Mouse (Mus musculus): ENCODE data around the gene Brwd1.
"Not testable (repeated sequence)": the region's sequence is repeated elsewhere in the genome, so short reads cannot be mapped to it uniquely, and the experiment has no call there.

Gene Brwd1

DNA sequence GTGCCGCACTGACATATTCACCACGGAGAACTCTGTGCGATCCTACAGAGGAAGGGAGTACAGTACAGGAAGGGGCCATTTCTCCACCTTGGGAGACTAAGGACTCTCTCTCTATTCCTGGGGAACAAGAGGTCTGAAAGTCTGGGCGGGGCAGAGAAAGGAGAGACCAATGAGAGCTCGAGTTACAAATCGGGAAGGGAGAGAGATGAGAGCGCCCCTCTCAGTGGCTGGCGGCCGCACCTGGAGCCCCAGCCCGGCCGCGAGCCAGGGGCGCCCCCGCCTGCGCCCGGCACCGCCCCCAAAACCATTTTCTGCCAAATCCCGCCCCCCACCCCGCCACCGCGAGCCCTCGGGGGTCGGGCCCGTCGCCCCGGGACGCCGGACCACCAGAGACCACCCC, 995 bp downstream of the Brwd1 start:
- peak; percentile 87 for DNase-seq (ENCODE audit: low spot score in 2 of 2)

DNA sequence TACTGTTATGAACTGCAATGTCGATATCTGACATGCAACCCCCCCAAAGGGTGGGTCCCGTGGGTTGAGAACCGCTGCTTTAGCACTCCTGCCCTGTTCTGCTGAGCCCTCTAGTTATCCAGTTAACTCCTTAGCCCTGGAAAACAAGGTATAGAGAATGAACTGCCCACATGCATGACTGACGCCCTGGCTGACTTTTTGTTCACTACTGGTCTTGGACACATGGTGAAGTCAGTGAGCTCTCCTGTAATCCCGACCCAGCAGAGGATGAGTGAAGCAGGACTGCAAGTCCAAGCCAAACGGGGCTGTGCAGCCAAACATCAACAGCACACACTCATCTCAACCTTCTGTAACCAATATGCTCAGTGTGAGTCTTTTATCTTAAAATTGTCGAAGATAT, 1.8 kb downstream of the Brwd1 start:
- DNase-seq (ENCODE audit: low spot score in 2 of 2): no peak

DNA sequence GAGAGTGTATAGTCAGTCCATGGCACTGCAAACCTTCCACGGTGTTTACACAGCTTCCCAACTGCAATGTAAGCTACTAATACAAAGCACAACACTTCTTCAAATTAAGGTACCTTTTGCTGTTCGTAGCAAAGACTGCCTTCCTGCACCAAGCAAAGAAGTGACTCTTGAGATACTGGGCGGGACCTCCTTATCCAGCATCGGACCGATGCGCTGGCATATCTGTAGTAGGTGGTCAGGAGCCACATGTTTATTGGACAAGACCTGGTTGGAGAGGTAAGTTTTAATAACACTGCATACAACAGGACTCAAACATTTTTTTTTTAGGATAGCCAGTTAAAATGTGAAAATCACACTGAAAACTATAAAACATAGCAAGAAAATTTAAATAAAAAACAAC, 14.0 kb downstream of the Brwd1 start:
- DNase-seq (ENCODE audit: low spot score in 2 of 2): no peak

DNA sequence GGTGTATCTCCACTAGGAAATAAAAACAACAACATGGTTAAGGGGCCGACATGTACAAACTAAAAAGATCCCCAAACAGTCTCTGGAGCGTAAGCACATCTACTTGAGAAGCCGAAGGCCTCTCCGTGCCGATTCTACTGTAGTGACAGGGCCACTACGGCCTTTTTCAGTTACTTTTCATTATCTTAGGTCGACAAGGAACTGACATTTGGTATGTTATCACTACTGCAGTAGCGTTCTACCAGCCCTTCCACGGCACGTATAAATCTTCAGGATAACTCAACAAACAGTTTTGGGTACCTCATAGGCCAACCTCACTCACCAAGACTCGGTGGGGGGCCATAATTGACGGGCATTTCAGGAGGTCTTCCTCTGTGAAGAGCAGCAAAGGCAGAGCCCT, 16.2 kb downstream of the Brwd1 start:
- DNase-seq (ENCODE audit: low spot score in 2 of 2): no peak

DNA sequence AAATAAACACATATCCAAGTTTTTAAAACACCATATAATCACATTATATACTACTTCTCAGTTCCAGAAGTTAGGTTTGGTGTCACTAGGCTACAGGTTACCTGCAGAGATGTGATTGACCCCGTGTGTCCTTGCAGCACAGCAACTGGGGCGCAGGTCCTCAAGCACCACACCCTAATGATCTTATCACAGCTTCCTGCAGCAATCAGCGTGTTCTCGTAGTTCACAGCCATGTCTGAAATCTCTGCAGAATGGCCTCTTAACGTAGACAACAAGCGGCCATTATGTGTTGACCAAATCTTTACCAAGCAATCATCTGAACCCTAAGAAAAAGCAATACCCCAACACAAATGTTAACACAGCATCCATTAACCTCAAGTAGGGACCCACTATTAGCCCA, 17.7 kb downstream of the Brwd1 start:
- DNase-seq (ENCODE audit: low spot score in 2 of 2): peak in 1 of 2 experiments; percentile 15

DNA sequence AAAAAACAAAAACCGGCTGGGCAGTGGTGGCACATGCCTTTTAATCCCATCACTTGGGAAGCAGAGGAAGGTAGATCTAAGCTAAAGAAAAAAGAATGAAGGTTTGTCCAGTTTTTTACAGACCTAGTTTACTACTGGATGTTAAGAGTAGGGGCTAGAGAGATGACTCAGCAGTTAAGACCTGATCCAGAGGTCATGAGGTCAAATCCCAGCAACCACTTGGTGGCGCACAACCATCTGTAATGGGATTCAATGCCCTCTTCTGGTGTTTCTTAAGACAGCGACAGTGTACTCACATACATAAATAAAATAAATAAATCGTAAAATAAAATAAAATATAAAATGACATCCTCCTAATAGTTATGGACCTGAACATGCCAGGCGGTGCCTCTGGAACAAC, 38.2 kb downstream of the Brwd1 start:
- peak in 1 of 2 experiments; percentile 31 for DNase-seq (ENCODE audit: low spot score in 2 of 2)

DNA sequence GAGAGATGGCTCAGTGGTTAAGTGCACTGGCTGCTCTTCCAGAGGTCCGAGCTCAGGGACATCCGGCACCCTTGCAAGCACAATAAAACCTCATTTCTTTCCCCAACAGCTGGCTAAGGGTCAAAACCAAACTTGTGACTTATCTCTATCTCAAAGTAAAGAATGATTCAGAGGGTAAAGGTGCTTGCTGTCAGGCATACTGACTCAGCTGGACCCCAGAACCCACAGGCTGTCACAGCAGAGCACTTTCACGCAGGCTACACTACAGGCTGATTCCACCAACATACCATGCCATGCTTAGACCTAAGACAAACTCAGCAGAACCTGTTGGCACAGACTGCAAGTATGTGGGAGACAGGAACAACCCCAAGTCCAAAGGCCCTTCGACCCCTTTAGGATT, 41.6 kb downstream of the Brwd1 start:
- peak; percentile 1 to 6 for DNase-seq (ENCODE audit: low spot score in 2 of 2)

DNA sequence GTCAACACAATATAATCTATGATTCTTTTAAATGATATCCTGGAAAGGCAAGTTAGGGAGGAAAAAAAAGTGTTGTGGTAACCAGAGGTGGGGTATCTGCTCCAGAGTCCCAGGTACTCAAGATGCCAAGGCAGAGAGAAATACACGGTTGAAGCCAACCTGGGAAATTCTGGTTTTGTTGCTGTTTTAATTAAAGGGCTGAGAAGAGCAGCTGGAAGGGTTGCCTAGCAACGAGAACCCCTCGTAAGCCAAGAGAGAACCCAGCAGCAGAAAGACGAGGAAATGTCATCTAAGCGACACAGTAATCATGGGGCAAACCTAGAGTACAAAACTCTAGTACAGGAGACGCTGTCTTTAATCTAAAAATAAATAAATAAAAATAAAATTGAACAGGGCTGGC, 42.8 kb downstream of the Brwd1 start:
- DNase-seq (ENCODE audit: low spot score in 2 of 2): no peak

DNA sequence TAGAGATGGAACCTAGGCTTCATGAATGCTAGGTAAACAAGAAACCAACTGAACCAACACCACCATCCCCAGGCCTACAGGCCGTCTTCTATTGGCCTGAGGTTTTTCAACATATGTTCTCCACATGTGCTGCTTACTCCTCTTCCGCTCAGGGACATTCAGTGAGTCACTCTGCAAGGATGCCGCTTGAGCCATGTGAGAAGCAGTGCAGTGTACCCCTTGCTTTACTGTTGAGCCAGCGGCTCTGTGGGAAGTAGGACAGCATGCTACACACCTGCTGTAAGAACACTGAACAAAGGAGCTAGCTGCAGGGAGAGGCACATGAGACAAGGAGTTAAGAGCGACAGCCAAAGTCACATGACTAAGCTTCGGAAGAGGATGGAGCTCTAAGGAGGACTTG, 47.9 kb downstream of the Brwd1 start:
- DNase-seq (ENCODE audit: low spot score in 2 of 2): no peak

DNA sequence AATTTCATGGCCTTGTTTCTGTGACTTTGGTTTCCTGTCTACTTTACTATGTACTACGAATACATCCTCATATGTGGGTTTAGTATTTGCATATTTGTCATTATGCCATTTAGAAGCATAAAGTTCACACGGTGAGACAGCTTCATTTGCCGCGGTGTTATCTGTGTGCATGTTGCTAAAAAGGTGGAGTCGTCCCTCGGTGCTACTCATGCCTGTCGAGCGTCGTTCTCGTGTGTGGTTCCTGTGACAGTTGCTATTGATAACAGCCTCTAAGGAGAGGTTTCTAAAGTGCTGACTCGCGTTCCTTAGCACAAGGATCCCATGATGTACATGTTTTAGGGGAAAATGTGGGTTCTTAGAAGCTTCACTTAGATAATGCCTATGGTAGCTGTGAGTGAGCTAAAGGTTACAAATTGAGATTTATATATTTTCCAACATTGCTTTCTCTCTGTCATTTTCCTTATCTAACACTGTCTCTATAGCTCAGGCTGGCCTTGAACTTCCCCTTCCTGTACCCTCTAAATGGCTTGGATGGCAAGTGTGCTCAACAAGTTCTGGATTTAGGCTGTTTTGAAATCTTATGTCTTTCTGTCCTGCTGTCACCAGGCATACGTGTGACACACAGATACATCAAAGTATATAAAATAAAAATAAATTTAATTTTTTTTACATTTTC, 49.8 kb downstream of the Brwd1 start:
- DNase-seq (ENCODE audit: low spot score in 2 of 2): no peak

DNA sequence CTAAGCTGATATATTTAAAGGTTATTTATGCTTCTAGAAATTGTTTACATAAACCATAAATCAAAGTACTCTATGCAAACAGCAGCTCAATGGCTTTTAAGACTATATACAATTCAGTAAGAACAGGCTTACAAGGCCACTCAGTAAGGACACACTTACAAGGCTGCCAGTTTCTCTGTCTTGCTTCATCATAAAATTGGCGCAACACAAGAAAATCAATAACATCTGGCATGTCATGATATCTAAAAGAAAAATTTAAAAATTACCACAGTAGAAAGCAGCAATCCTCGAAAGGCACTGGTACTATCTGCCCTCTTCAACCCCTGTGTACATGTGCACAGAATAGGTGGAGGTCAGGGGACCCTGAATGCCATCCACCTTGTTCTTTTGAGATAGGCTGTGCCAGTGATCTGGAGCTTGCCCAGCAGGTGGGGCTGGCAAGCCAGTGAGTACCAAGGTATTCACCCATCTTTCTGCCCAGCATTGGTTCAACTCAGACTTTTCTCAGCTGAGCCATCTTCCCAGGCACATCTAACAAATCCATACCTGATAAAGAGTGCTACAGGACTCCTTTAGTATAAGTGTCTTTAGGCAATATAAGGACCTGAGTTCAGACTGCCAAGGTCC, 51.7 kb downstream of the Brwd1 start:
- DNase-seq (ENCODE audit: low spot score in 2 of 2): no peak

DNA sequence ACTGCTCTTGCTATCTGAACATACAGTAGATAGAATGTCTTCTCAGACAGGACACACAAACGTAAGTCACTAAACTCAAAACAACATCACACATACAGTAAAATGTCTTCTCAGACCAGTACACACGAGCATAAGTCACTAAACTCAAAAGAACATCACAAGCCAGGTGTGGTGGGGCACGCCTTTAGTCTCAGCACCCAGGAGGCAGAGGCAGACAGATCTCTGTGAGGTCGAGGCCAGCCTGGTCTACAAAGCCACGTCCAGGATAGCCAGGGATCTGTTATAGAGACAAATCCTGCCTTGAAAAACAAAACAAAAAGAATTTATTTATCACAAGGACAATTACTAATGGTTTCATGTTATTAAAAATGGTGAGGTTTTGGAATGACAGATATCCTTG, 56.1 kb downstream of the Brwd1 start:
- DNase-seq (ENCODE audit: low spot score in 2 of 2): no peak

DNA sequence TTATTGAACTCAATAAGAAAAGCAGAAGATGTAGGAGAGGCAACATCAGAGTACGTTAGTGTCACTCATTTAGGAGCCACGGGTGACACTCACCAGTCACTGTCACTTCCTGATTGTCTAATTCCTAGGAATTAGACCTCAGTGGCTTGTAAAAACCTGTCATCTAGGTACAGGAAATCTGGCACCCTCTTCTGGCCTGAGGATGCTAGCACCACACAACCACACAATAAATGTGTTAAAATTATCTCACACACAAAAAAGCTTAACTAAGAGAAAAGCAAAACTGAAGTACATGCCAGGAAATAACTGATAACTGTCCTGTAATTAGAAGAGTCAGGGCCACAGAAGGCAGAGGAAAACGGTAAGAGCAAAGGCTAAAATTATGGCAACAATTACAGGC, 57.1 kb downstream of the Brwd1 start:
- DNase-seq (ENCODE audit: low spot score in 2 of 2): no peak

DNA sequence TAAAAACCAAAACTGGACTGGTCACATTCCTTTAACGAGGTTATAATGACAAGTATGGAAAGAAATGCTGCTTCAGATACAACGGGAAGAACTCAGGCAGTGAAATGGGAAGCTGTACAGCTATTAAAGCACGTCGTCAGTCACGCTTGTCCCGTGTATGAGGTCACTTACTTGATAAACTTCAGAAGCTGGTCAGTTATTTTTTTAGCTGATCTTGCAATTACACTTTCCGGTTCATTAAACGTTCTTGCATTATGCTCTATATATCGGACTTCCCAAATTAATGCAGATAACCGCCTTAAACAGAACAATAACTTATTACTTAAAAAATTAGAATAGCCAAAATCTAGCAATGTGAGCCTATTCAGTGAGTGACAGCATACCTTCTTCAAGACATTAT, 61.3 kb downstream of the Brwd1 start:
- DNase-seq (ENCODE audit: low spot score in 2 of 2): no peak

DNA sequence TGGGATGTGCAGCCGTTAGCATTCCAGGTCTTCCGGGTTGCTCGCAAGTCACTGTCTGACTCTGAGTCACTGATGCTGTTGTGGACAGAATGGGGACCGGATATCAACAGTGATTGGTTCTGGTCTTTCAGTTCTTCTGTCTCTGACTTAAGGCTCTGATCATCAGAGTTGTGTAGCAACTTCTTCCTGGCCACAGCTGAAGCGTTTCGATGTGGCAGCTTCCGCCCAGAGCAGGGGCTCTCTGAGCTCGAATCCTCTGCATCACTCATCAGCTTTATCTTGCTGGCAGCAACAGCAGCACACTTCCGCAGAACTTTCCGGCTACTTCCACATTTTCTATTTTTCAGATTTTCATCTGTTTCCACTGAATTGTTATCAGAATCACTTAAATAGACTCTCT, 73.2 kb downstream of the Brwd1 start:
- DNase-seq (ENCODE audit: low spot score in 2 of 2): not testable (repeated sequence)

DNA sequence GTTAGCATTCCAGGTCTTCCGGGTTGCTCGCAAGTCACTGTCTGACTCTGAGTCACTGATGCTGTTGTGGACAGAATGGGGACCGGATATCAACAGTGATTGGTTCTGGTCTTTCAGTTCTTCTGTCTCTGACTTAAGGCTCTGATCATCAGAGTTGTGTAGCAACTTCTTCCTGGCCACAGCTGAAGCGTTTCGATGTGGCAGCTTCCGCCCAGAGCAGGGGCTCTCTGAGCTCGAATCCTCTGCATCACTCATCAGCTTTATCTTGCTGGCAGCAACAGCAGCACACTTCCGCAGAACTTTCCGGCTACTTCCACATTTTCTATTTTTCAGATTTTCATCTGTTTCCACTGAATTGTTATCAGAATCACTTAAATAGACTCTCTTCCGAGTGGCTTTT, 78.0 kb downstream of the Brwd1 start:
- not testable (repeated sequence) for DNase-seq (ENCODE audit: low spot score in 2 of 2)

DNA sequence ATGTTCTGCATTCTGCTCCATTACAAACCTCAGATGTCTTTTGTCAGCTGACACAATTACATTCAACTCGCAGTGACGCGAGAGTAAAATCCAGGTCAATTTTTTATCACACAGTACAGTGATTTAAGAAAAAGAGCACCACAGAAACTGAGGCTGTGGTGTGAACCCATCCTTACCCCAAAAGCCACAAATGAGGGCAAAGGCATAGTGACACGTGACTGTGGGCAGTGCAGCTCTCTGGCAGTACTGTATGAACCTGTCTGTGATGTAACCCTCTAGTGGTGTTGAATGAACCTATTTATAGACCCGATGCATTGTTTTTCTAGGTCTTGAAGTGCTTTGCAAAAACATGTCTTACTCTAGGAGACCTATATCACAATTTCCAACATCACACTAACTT, 83.0 kb downstream of the Brwd1 start:
- DNase-seq (ENCODE audit: low spot score in 2 of 2): no peak

DNA sequence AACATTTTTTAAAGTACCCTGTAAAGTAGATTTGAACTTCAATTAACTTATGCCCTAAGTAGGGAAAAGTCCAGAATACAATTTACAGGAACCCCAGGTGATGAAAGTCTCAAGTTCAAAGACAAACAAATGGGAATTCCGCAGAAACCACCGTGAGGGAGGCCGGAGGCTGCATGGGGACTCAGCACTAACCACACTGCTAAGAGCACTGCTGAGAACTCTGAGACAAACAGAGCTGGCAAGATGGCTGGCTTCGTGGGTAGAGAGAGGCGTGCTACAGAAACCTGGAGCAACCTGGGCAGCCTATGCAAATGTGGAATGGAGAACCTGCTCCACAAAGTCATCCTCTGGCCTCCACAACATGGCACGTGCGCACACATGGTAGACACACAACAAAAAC, 86.2 kb downstream of the Brwd1 start:
- no peak for DNase-seq (ENCODE audit: low spot score in 2 of 2)

DNA sequence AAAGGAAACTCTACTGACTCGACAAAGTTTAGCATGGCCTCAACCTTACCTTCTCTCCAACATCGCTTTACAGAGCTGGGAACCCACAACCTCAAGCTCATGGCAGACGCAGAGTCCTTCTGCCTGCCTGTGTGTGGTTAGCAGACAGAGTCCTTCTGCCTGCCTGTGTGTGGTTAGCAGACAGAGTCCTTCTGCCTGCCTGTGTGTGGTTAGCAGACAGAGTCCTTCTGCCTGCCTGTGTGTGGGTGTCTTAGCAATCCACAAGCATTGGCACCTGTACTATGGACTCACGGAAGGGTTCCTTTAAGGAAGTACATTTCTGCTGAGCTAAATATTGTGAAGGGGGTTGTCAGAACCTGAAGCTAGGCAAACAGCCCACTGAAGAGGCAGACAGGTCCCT, 87.8 kb downstream of the Brwd1 start:
- not testable (repeated sequence) for DNase-seq (ENCODE audit: low spot score in 2 of 2)

DNA sequence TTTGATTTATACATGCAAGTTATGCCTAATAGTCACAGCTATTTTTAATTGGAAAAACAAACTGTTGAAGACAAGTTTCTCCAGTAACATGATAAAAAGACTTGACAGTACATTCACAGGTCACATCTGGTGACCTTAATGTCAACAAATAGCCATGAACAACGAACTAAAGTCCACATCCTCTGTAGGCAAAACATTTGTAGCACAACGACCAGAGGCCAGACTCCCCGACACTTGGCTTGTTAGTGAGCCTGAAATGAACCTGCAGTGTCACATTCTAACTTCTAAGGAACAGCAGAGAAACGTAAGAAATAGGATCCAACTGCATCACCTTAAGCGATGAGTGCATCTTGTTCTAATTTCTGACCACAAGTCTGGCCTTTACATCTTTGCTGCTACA, 89.7 kb downstream of the Brwd1 start:
- DNase-seq (ENCODE audit: low spot score in 2 of 2): no peak

DNA sequence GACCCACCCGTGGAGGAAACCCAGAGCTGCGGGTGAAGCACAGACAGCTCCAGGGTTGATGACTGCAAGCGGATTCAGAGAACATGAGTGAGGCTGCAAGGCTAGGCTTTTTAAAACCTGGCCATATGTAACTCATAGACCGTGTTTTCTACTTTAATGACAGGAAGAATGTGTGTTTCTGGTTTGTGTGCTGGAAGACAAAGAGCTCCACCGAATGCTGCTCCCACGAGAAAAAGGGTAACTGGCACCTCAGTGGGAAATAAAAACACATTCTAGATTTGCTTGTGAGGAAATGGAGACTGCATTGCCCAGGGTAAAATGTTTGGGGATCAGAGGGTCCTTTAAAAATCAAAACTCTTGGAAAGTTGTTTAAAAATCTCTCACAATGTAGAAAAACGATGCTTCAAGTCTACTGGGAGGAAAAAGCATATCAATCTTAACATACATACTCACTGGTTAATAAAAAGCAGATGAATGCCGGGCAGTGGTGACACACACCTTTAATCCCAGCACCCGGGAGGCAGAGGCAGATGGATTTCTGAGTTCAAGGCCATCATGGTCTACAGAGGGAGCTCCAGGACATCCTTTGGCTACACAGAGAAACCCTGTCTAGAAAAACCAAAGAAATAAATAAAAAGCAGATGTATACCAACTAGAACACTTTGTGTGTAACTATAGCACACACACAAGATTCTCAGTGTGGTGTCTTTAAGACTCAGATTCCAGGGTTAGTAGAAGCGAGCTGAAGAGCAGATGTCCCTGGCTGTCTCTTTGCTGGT, 91.0 kb downstream of the Brwd1 start:
- DNase-seq (ENCODE audit: low spot score in 2 of 2): no peak

DNA sequence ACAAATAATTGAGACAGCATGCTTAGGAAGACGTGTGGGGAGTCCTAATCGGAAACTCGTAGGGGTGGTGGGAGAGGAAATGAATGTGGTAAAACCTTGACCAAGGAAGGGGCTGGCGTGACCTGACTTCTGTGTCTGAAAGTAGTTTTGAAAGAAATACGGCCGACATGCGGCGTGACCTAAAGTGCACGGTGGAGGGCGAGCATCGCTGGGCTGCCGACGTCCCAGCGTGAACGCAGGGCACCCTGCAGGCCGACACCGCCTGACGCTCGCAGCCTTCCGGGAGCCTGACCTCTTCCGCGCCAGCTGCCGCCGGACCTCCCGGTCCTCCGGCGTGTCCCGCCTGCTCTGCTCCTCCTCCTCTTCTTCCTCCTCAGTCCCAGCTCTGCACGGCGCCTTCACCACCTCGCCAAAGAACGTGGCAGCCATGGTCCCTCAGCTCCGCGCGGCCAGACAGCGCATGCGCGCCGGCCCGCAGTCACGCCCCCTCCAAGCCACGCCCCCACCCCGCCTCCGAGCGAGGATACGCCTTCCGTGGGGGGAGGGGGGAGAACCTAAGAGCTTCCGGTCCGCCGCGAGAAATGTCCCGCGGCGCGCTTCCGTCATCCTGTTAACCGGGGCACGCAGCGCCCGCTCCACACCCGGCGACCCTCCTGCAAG, 91.7 kb downstream of the Brwd1 start, which contains the start of gene Psmg1:
Gene Psmg1 (minus strand): TSS at position 499 of the 660 bp plus-strand sequence.
- peak; percentile 93 to 98 for DNase-seq (ENCODE audit: low spot score in 2 of 2)

Measured in urinary bladder, adult 18-20 months (tissue).